Mouse (Mus musculus): Measurements from ENCODE around the gene Akr1c14. TPM values are rescaled to one million over a fixed set of nuclear protein-coding genes. Genes with fewer than 3 reads are reported as not detected.
"Not testable (repeated sequence)": the region's sequence is repeated elsewhere in the genome, so short reads cannot be mapped to it uniquely, and the experiment has no call there.

The Akr1c14 gene
- total and polyA plus RNA-seq, 3 experiments = not detected

DNA sequence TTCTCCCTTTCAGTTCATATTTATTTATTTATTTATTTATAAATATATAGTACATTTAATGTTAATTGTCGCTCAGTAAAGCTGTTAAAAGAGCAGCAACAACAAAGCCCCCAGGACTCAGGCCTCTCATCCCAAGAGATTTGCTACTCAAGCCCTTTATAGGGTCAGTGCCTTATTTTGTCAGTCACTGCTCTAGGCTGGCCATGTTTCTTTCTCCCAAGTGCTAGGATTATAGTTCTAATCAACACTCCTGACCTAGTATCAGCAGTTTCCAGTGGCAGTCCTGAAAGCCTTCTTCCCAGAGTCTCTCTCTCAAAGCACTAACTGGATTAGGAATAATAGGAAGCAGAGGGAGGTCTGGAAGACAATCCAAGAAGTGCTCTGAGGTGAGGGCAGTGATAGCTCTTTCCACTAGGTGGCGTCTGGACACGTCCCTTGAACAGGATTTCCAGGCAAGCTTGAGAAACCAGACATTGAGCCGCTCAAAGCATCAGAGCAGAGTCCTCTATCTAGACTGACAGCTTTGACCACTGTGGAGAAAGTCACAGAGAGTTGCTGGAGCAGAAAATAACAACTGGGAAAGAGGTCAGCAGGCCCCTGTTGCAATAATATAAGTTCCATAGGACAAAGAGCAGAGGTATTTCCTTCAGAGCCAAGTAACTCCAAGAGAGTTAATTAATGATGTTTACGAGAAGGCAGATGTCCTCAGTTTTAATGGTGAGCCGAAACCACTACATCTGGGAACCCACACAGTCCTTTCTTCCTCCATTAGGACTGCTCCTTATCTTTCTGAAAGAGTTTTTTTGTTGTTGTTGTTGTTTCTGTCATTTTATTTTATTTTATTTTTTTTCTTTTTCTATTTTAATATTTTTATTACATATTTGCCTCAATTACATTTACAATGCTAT lies 61.7 kb downstream of the Akr1c14 start:
- H3K36me3 ChIP-seq (replicated peaks) = no peaks in the 10 kb centered on the region
- H3K4me1 ChIP-seq (ENCODE audit: insufficient read depth, low read depth, low read length) = no peaks in the 10 kb centered on the region
- DNase-seq (ENCODE audit: low spot score) (peak; percentile 1), ATAC-seq (ENCODE audit: extremely low read depth, insufficient number of reproducible peaks, low FRiP score, poor library complexity, severe bottlenecking) (peak; percentile 70)
- TF ChIP-seq CTCF (IDR thresholded peaks at IDR 0.05; ENCODE audit: low read depth, low read length) (peak; percentile 49), GATA1 (IDR thresholded peaks at IDR 0.05; ENCODE audit: borderline replicate concordance, low read length) (no peak)
- no peak overlapping the region for H3K4me3 ChIP-seq (ENCODE audit: low read depth, low read length)
- no peaks in the 10 kb centered on the region for H3K27me3 ChIP-seq (ENCODE audit: insufficient read depth, low read length)
- H3K9me3 ChIP-seq (replicated peaks) = no peaks in the 10 kb centered on the region

DNA sequence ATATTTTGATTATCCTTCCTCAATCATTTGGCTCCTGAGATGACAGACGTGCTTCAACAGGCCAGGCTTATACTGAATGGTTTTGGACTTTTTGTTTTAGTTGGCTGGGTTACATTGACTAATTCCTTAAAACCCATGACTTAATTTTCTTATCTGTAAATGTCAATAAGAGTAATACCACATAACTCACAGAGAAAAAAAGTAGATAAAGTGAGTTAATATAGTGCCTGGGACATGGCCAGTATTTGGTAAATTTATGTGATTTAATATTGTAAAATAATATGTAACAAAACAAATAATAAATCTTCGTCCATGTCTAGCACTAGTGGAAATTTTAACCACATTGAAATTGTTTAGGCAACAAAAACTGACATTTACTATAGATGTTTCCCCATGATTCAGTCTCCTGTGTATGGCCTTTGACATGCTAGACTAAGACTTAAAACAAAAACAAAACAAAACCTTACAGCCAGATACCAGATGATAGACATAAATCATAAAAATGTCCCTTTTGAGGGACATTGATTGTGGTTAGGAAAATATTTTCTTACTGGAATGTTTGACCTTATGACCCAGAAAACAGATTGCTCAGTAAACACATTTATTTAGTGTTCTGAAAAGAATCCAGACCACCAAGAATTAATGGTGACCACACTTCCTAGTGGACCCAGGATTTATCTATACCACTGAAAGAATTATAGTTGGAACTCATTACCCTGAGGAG lies 70.5 kb downstream of the Akr1c14 start:
- no peaks in the 10 kb centered on the region for H3K4me1 ChIP-seq (ENCODE audit: insufficient read depth, low read depth, low read length)
- H3K9me3 ChIP-seq (replicated peaks) = no peaks in the 10 kb centered on the region
- 0 out of 2 replicates have a peak, but pooled peaks cover 2% of the 10 kb centered on the region for H3K27me3 ChIP-seq (ENCODE audit: insufficient read depth, low read length)
- no peaks in the 10 kb centered on the region for H3K36me3 ChIP-seq (replicated peaks)
- no peak for DNase-seq (ENCODE audit: low spot score)
- ATAC-seq (ENCODE audit: extremely low read depth, insufficient number of reproducible peaks, low FRiP score, poor library complexity, severe bottlenecking) = no peak
- H3K4me3 ChIP-seq (ENCODE audit: low read depth, low read length) = no peak overlapping the region
- TF ChIP-seq GATA2 (IDR thresholded peaks at IDR 0.05; ENCODE audit: borderline replicate concordance, low read depth, low read length) (no peak), POLR2AphosphoS5 (IDR thresholded peaks at IDR 0.05; ENCODE audit: insufficient replicate concordance, low read depth, low read length) (no peak), GATA1 (IDR thresholded peaks at IDR 0.05; ENCODE audit: borderline replicate concordance, low read length) (no peak), TAL1 (conservative IDR thresholded peaks at IDR 0.05; ENCODE audit: low read depth, low read length) (no peak), CTCF (IDR thresholded peaks at IDR 0.05; ENCODE audit: low read depth, low read length) (no peak)

GRCm38 (mm10) chr13:4123146-4123545 lies 74.3 kb downstream of the Akr1c14 start:
- H3K27me3 ChIP-seq (ENCODE audit: insufficient read depth, low read length) = peaks cover 5% of the 10 kb centered on the region; the same call in 1 of the 2 replicates
- ATAC-seq (ENCODE audit: extremely low read depth, insufficient number of reproducible peaks, low FRiP score, poor library complexity, severe bottlenecking) (no peak), DNase-seq (ENCODE audit: low spot score) (no peak)
- no peak overlapping the region for H3K4me3 ChIP-seq (ENCODE audit: low read depth, low read length)
- TF ChIP-seq TAL1 (conservative IDR thresholded peaks at IDR 0.05; ENCODE audit: low read depth, low read length) (no peak), GATA2 (IDR thresholded peaks at IDR 0.05; ENCODE audit: borderline replicate concordance, low read depth, low read length) (no peak), POLR2AphosphoS5 (IDR thresholded peaks at IDR 0.05; ENCODE audit: insufficient replicate concordance, low read depth, low read length) (no peak), GATA1 (IDR thresholded peaks at IDR 0.05; ENCODE audit: borderline replicate concordance, low read length) (no peak), CTCF (IDR thresholded peaks at IDR 0.05; ENCODE audit: low read depth, low read length) (no peak)
- H3K9me3 ChIP-seq (replicated peaks) = no peaks in the 10 kb centered on the region
- H3K36me3 ChIP-seq (replicated peaks) = no peaks in the 10 kb centered on the region
- no peaks in the 10 kb centered on the region for H3K4me1 ChIP-seq (ENCODE audit: insufficient read depth, low read depth, low read length)

GRCm38 (mm10) chr13:4124471-4124870 lies 75.7 kb downstream of the Akr1c14 start:
- not testable (repeated sequence) for H3K9me3 ChIP-seq (replicated peaks); H3K4me3 ChIP-seq (ENCODE audit: low read depth, low read length); ATAC-seq (ENCODE audit: extremely low read depth, insufficient number of reproducible peaks, low FRiP score, poor library complexity, severe bottlenecking); H3K36me3 ChIP-seq (replicated peaks); H3K27me3 ChIP-seq (ENCODE audit: insufficient read depth, low read length); H3K4me1 ChIP-seq (ENCODE audit: insufficient read depth, low read depth, low read length); DNase-seq (ENCODE audit: low spot score)

- not testable (repeated sequence) for ATAC-seq (ENCODE audit: extremely low read depth, insufficient number of reproducible peaks, low FRiP score, poor library complexity, severe bottlenecking); H3K4me1 ChIP-seq (ENCODE audit: insufficient read depth, low read depth, low read length); DNase-seq (ENCODE audit: low spot score)
Observed at GRCm38 (mm10) chr13:4125846-4126245, 77.0 kb downstream of the Akr1c14 start.

DNA sequence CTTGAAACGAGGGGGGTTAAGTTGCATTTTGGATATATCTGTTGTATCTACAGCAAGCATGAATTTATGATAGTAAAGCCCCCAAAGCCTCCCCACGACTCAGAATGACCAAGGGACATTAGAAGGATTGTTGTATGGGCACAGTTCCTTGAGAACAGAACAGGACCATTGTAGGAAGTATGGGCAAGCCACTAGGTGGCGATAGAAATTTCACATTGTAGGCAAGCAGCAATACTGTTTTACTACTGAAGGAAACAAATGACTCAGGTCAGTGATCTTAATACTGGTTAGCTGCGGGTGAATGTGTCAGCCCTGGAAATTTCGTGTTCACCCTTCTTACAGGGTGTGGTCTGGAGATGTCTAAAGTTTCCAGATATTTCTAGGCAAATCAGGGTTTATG lies 80.3 kb downstream of the Akr1c14 start:
- H3K9me3 ChIP-seq (replicated peaks) = no peaks in the 10 kb centered on the region
- TF ChIP-seq TAL1 (conservative IDR thresholded peaks at IDR 0.05; ENCODE audit: low read depth, low read length) (no peak), CTCF (IDR thresholded peaks at IDR 0.05; ENCODE audit: low read depth, low read length) (0 out of 2 replicates have a peak, but pooled peaks have one; percentile 40), GATA1 (IDR thresholded peaks at IDR 0.05; ENCODE audit: borderline replicate concordance, low read length) (no peak), POLR2AphosphoS5 (IDR thresholded peaks at IDR 0.05; ENCODE audit: insufficient replicate concordance, low read depth, low read length) (no peak), GATA2 (IDR thresholded peaks at IDR 0.05; ENCODE audit: borderline replicate concordance, low read depth, low read length) (no peak)
- peaks cover 3% of the 10 kb centered on the region; the same call in 1 of the 2 replicates for H3K27me3 ChIP-seq (ENCODE audit: insufficient read depth, low read length)
- no peak for DNase-seq (ENCODE audit: low spot score)
- no peaks in the 10 kb centered on the region for H3K36me3 ChIP-seq (replicated peaks)
- ATAC-seq (ENCODE audit: extremely low read depth, insufficient number of reproducible peaks, low FRiP score, poor library complexity, severe bottlenecking) = peak; percentile 49
- H3K4me1 ChIP-seq (ENCODE audit: insufficient read depth, low read depth, low read length) = no peaks in the 10 kb centered on the region
- H3K4me3 ChIP-seq (ENCODE audit: low read depth, low read length) = no peak overlapping the region

More at GRCm38 (mm10) chr13:4125846-4126245, 77.0 kb downstream of the Akr1c14 start:
- H3K4me3 ChIP-seq (ENCODE audit: low read depth, low read length); H3K9me3 ChIP-seq (replicated peaks); H3K27me3 ChIP-seq (ENCODE audit: insufficient read depth, low read length); H3K36me3 ChIP-seq (replicated peaks): not testable (repeated sequence)
